Mouse (Mus musculus) neural tube, embryonic 11.5 days (tissue): ENCODE measurements around the gene Lrfn1. TPM values are rescaled to one million over a fixed set of nuclear protein-coding genes. Genes with fewer than 3 reads are reported as not detected.
"Not testable (repeated sequence)": the region's sequence is repeated elsewhere in the genome, so short reads cannot be mapped to it uniquely, and the experiment has no call there.

Source experiments
- ATAC-seq: fragments of 200-750 bp; cut with Nextera tagmentation; 2 replicates; pipeline ENCODE4 v1.8.0; 2017; ENCODE audit warnings: moderate number of reproducible peaks, mild to moderate bottlenecking, moderate TSS enrichment, moderate library complexity; ENCODE audit not compliant: insufficient read depth, low FRiP score, low TSS enrichment
- DNase-seq: peaks from one replicate; pipeline ENCODE4 v3.0.0-alpha.2; 2015; ENCODE audit warnings: low spot score
- H3K27ac ChIP-seq: fragments of 300-500 bp; sonication (generic); 2 replicates; pipeline ENCODE4 v1.5.1; 2014; ENCODE audit warnings: low read depth, mild to moderate bottlenecking, low read length
- H3K27me3 ChIP-seq: fragments of 300-500 bp; sonication (generic); 2 replicates; pipeline ENCODE4 v1.6.1; 2014; ENCODE audit warnings: mild to moderate bottlenecking, low read length, mixed read lengths; ENCODE audit not compliant: control insufficient read depth, insufficient read depth
- H3K36me3 ChIP-seq: fragments of 300-500 bp; sonication (generic); 2 replicates; pipeline ENCODE4 v1.6.1; 2014; ENCODE audit warnings: mild to moderate bottlenecking, low read length, moderate library complexity, mixed read lengths; ENCODE audit not compliant: control insufficient read depth, insufficient read depth
- H3K4me1 ChIP-seq: fragments of 300-500 bp; sonication (generic); 2 replicates; pipeline ENCODE4 v1.6.1; 2014; ENCODE audit warnings: low read length, mixed read lengths; ENCODE audit not compliant: control insufficient read depth, insufficient read depth
- H3K4me2 ChIP-seq: fragments of 300-500 bp; sonication (generic); 2 replicates; pipeline ENCODE4 v1.6.1; 2014; ENCODE audit warnings: low read depth, mild to moderate bottlenecking, moderate library complexity
- H3K4me3 ChIP-seq: fragments of 300-500 bp; sonication (generic); 2 replicates; pipeline ENCODE4 v1.5.1; 2014; ENCODE audit warnings: low read depth, low read length
- H3K9ac ChIP-seq: fragments of 300-500 bp; sonication (generic); 2 replicates; pipeline ENCODE4 v1.6.1; 2014; ENCODE audit warnings: mild to moderate bottlenecking, low read length
- H3K9me3 ChIP-seq: fragments of 300-500 bp; sonication (generic); 2 replicates; pipeline ENCODE4 v1.6.1; 2016; ENCODE audit warnings: low read length; ENCODE audit not compliant: control insufficient read depth
- WGBS: fragments of 180-500 bp; shearing (Covaris S2); extraction: QIAGEN DNeasy Blood & Tissue Kit; methylation state at CpG from one replicate; pipeline ENCODE4 v1.1.7; 2014; 5-methylcytosine and 5-hydroxymethylcytosine counted together
- polyA plus RNA-seq: library from polyadenylated mRNA; unstranded; fragments of >200 nt; fragmentation: Nextera tagmentation; extraction: Ambion mirVana; gene quantifications from 2 replicates; pipeline ENCODE4 v1.2.1, GENCODE M21; 2014

The Lrfn1 gene
- polyA plus RNA-seq, 1 experiment from 2014 or later: 9.9 TPM

DNA sequence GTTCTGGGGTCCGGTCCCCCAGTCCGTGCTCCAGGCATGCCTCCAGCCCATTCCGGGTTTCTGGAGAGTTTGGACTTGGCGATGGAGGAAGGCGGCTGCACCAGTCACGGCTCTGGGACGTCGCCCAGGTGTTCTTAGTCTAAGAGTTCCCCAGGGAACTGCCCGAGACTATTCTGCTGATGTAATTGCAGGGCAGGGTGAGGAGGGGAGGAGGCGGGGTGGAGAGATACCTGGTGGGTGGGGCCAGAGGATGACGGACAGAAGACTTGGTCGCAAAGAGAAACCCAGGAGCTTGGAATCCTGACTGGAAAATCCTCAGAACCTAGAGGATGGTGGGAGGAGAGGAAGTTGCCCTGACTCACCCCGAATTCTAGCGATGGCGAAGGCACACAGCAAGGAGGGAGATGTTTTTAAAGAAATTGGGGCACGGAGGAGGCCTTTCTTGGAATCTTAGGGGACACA, 36.3 kb downstream of the Lrfn1 start:
- H3K36me3 ChIP-seq: no peaks in the 10 kb centered on the region
- WGBS: 3% methylated on average over 16 of the region's 16 CpGs
- no peaks in the 10 kb centered on the region for H3K9me3 ChIP-seq
- H3K4me2 ChIP-seq: peak overlapping the region; percentile 23
- no peak overlapping the region for H3K4me3 ChIP-seq
- ATAC-seq (no peak), DNase-seq (no peak)
- no peaks in the 10 kb centered on the region; the same call in 1 of the 2 replicates for H3K4me1 ChIP-seq
- no peak overlapping the region for H3K9ac ChIP-seq
- H3K27ac ChIP-seq: no peak overlapping the region
- H3K27me3 ChIP-seq: peaks cover 3% of the 10 kb centered on the region

DNA sequence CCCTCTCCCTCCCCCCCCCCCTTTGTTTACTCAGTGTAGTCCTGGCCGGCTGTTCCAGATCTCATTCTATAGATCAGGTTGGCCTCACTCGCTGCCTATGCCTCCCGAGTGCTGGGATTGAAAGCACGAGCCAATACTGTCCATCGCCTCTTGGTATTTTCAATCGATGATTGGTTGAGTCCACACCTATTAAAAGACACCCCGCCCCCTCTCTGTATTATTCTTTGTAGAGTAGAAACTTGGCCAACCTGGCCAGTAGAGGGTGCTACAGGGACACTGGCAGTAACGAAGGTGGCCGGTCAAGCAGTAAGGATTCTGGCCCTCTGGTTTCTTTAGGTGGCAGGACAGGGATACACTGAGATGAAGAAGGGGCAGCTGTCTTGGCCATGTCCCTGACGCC, 38.6 kb downstream of the Lrfn1 start:
- no peaks in the 10 kb centered on the region for H3K36me3 ChIP-seq
- 5% methylated on average over 10 of the region's 10 CpGs for WGBS
- no peak overlapping the region for H3K9ac ChIP-seq
- ATAC-seq (no peak), DNase-seq (peak; percentile 38)
- no peak overlapping the region for H3K27ac ChIP-seq
- no peak overlapping the region for H3K4me2 ChIP-seq
- H3K4me1 ChIP-seq: no peaks in the 10 kb centered on the region; the same call in 1 of the 2 replicates
- H3K4me3 ChIP-seq: no peak overlapping the region
- no peaks in the 10 kb centered on the region for H3K9me3 ChIP-seq
- H3K27me3 ChIP-seq: peaks cover 3% of the 10 kb centered on the region

DNA sequence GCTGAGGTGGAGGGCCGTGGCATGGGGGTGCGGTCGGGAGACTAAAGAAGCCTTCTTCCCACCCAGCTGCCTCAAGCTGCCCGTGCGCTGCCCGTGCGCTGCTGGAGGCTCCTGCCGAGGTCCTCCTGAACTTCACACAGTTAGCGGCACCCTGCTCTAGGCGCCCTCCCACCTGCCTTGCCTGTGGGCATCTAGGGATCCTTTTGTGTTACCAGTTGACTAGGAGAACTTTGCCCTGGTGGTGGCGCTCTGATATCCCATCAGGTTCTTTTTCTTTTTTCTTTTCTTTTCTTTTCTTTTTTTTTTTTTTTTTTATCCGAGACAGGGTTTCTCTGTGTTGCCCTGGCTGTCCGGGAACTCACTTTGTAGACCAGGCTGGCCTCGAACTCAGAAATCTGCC, 39.1 kb downstream of the Lrfn1 start:
- Histone ChIP-seq H3K9me3 (no peaks in the 10 kb centered on the region), H3K4me2 (no peak overlapping the region), H3K36me3 (no peaks in the 10 kb centered on the region), H3K4me3 (no peak overlapping the region), H3K9ac (no peak overlapping the region), H3K27me3 (peaks cover 3% of the 10 kb centered on the region), H3K4me1 (no peaks in the 10 kb centered on the region; the same call in 1 of the 2 replicates), H3K27ac (no peak overlapping the region)
- no peak for ATAC-seq
- DNase-seq: no peak
- 32% methylated on average over 13 of the region's 14 CpGs for WGBS

DNA sequence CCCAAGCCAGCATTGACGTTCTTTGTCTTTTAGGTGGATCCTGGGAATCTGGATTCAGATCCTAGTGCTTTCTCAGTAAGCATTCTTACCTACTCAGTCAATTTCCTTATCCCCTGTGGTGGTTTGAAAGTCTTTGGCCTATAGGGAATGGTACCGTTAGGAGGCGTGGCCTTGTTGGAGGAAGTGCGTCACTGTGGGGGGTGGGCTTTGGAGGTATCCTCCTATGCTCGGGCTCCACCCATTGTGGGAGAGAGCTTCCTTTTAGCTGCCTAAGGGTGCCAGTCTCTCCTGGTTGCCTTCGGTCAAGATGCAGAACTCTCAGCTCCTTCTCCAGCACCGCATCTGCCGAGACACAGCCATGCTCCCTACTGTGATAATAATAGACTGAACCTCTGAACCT, 40.5 kb downstream of the Lrfn1 start:
- Histone ChIP-seq H3K4me3 (no peak overlapping the region), H3K9ac (no peak overlapping the region), H3K4me2 (no peak overlapping the region), H3K9me3 (no peaks in the 10 kb centered on the region), H3K4me1 (no peaks in the 10 kb centered on the region; the same call in 1 of the 2 replicates), H3K36me3 (no peaks in the 10 kb centered on the region), H3K27me3 (peaks cover 3% of the 10 kb centered on the region), H3K27ac (no peak overlapping the region)
- DNase-seq: no peak
- WGBS: 86% methylated on average over 8 of the region's 8 CpGs
- no peak for ATAC-seq

DNA sequence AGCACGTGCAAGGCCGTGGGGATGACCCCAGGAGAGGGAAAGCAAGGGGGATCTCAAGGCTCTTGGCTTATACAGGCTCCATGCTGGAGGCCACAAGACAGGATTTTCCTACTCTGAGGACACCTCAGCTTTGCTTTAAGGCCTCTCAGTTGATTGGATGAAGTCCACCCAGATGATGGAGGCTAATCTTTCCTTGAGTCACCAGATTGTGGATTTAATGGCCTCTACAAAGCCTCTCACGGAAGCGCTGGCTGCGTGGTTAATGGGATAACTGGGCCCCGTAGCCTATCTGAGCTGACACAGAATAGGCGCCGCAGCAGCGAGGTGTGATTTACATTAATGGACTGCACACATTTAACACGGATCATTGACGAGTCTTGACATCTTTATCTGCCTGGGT, 43.6 kb downstream of the Lrfn1 start:
- peak; percentile 31 for DNase-seq
- Histone ChIP-seq H3K4me1 (no peaks in the 10 kb centered on the region), H3K27me3 (no peaks in the 10 kb centered on the region), H3K4me3 (no peak overlapping the region), H3K9ac (no peak overlapping the region), H3K36me3 (no peaks in the 10 kb centered on the region), H3K27ac (no peak overlapping the region), H3K9me3 (no peaks in the 10 kb centered on the region), H3K4me2 (no peak overlapping the region)
- no peak for ATAC-seq
- 74% methylated on average over 11 of the region's 11 CpGs for WGBS

DNA sequence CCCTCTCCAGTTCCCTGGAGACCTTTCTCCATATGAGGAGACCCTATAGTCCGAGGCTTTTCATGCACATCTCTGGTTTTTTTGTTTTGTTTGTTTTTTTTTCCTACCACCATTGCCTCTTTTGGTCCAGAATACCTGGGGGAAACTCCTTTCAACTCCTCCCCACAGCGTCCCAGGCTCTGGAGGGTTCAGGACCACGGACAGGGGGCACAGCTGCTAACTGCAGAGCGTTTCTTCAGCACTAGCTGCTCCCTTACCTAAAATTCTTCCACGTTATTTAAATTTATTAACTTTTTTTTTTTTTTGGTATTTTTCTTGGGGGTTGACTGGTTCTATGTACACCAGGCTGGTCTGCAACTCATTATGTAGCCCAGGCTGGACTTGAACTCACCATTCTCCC, 53.8 kb downstream of the Lrfn1 start:
- no peak overlapping the region for H3K27ac ChIP-seq
- no peak overlapping the region for H3K4me2 ChIP-seq
- no peaks in the 10 kb centered on the region for H3K4me1 ChIP-seq
- 9% methylated on average over 5 of the region's 5 CpGs for WGBS
- no peaks in the 10 kb centered on the region for H3K36me3 ChIP-seq
- H3K27me3 ChIP-seq: no peaks in the 10 kb centered on the region
- H3K9me3 ChIP-seq: no peaks in the 10 kb centered on the region
- no peak overlapping the region for H3K9ac ChIP-seq
- no peak overlapping the region for H3K4me3 ChIP-seq
- DNase-seq: peak; percentile 36
- no peak for ATAC-seq

DNA sequence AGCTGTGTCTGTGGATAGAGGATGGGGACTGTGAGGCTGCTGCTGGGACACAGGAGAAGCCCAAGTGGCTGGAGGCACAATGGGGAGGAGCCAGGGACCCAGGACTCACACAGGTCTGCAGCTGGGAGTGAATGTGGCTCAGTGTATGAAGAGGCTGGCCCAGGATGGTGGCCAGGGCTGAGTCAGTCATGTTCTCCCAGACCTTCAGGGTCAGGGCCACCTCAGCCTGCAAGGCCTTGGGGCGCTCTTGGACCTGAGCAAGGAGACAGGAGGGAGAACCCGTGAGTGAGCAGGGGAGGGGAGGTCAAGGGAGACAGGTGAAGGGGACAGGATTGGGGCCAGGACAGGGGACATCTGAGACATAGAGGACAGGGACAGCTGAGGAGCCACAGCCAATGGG, 57.3 kb downstream of the Lrfn1 start:
- H3K27ac ChIP-seq, H3K36me3 ChIP-seq, H3K9ac ChIP-seq, H3K4me2 ChIP-seq, ATAC-seq, H3K9me3 ChIP-seq, H3K4me1 ChIP-seq, H3K27me3 ChIP-seq, DNase-seq, H3K4me3 ChIP-seq: not testable (repeated sequence)
- WGBS: 80% methylated on average over 1 of the region's 2 CpGs

DNA sequence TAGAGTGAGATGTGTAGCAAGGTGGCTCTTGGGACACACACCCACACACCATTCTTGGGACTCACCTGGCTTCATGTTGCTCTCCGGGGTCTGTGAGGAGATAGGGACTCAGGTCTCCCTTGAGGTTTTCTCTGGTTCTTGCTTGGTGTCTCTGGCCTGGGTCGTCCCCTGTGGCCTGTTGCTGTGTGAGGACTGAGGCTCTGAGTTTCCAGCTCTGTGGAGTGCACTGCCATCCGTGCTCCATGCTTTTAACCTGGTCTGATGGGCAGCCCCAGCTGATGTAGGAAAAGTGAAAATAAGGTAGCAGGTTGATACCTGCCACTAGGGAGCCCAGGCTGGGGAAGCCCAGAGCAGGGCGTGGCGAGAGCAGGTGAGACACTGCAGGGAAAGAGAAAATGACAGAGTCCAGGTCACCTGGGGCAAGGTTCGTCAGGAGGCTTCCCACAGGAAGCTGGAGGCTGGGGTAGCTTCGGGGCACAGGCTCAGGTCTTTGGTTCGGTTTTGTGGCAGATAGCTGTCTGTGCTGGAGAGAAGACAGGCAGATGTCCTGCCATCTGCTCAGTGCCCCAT, 58.7 kb downstream of the Lrfn1 start, which contains the start of gene Ifnl2:
TSS of gene Ifnl2 (minus strand) at position 51 of the 570 bp plus-strand sequence.
- H3K27me3 ChIP-seq, ATAC-seq, H3K4me2 ChIP-seq, H3K4me3 ChIP-seq, H3K9me3 ChIP-seq, DNase-seq, H3K27ac ChIP-seq, H3K9ac ChIP-seq, H3K36me3 ChIP-seq, H3K4me1 ChIP-seq: not testable (repeated sequence)
- WGBS: 63% methylated on average over 8 of the region's 8 CpGs

DNA sequence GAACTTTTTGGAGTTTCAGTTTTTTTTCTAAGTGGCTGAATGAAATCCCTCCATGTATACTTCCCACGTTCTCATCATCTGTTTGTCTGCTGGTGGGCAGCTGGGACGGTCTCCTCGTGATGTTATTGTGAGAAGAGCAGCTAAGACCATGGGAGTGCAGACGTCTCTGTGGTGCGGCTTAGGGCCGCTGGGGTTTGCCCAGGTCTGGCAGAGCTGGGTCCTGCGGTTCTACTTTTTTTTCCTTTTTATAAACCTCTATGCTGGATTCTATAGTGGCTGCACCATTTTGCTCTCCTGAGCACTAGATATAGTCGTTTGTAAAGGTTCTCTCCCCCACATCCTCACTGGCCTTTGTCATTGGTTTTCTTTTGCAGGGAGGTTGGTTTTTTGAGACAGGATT, 59.7 kb downstream of the Lrfn1 start:
- Histone ChIP-seq H3K27me3 (no peaks in the 10 kb centered on the region), H3K4me1 (no peaks in the 10 kb centered on the region), H3K4me2 (no peak overlapping the region), H3K36me3 (no peaks in the 10 kb centered on the region), H3K4me3 (no peak overlapping the region), H3K9me3 (no peaks in the 10 kb centered on the region), H3K9ac (no peak overlapping the region), H3K27ac (no peak overlapping the region)
- 77% methylated on average over 8 of the region's 8 CpGs for WGBS
- ATAC-seq: no peak
- DNase-seq: no peak
